Mouse (Mus musculus) cerebellum, adult 2 months (tissue): Measurements from ENCODE around the gene Foxp1.

Experiments
- CTCF ChIP-seq: fragments of 200-500 bp; IDR thresholded peaks from 2 replicates; pipeline ENCODE4 v1.5.1; 2011; ENCODE audit warnings: low read depth, mild to moderate bottlenecking, control low read depth, low read length, moderate library complexity, borderline replicate concordance; ENCODE audit not compliant: insufficient read depth
- POLR2A ChIP-seq: fragments of 200-500 bp; IDR thresholded peaks from 2 replicates; pipeline ENCODE4 v1.6.1; 2011; ENCODE audit warnings: low read length, control low read depth, borderline replicate concordance; ENCODE audit not compliant: insufficient read depth

DNA sequence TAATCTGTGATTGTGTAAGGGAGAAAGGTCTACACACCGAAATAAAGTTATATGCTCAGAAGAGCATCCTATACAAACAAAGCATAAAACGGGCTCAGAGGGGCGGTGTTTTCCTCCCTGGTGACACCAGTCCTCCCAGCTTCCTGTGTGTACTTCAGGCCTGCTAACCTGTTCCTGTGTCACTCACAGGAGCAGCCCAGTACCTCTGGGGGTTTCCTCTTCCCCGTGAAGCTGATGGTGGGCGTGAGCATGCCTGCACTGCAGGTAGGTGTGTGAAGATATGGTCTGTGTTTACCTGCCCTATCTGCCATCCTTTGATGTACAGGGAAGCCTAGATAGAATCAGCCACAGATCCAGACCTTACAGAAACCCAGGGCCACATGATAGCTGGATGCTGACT is 142.4 kb downstream of the Foxp1 start:
- TF ChIP-seq POLR2A (no peak), CTCF (no peak)
